Mouse (Mus musculus) embryonic facial prominence, embryonic 11.5 days (tissue): ENCODE results near the gene Mthfr. TPM values are rescaled to one million over a fixed set of nuclear protein-coding genes. Genes with fewer than 3 reads are reported as not detected.

Experiments used
- ATAC-seq: fragments of 200-750 bp; cut with Nextera tagmentation; replicated peaks from 2 replicates; pipeline ENCODE4 v1.8.0; 2017; ENCODE audit warnings: low read depth; ENCODE audit not compliant: insufficient number of reproducible peaks, low FRiP score, low TSS enrichment
- DNase-seq: peaks from one replicate; pipeline ENCODE4 v3.0.0-alpha.2; 2015; ENCODE audit warnings: low spot score
- H3K27ac ChIP-seq: fragments of 300-500 bp; sonication (generic); replicated peaks from 2 replicates; pipeline ENCODE4 v1.5.1; 2014; ENCODE audit warnings: mild to moderate bottlenecking, low read depth, low read length, control low read depth
- H3K27me3 ChIP-seq: fragments of 300-500 bp; sonication (generic); 2 replicates; pipeline ENCODE4 v1.6.1; 2014; ENCODE audit warnings: mild to moderate bottlenecking, low read length, moderate library complexity, mixed read lengths; ENCODE audit not compliant: control insufficient read depth, insufficient read depth
- H3K36me3 ChIP-seq: fragments of 300-500 bp; sonication (generic); replicated peaks from 2 replicates; pipeline ENCODE4 v1.6.1; 2014; ENCODE audit warnings: low read depth, mild to moderate bottlenecking, low read length, moderate library complexity, mixed read lengths; ENCODE audit not compliant: control insufficient read depth, insufficient read depth
- H3K4me1 ChIP-seq: fragments of 300-500 bp; sonication (generic); 2 replicates; pipeline ENCODE4 v1.6.1; 2014; ENCODE audit warnings: low read length, mixed read lengths; ENCODE audit not compliant: control insufficient read depth, insufficient read depth
- H3K4me2 ChIP-seq: fragments of 300-500 bp; sonication (generic); 2 replicates; pipeline ENCODE4 v1.6.1; 2014; ENCODE audit warnings: low read depth, mild to moderate bottlenecking, control low read depth, low read length, moderate library complexity
- H3K4me3 ChIP-seq: fragments of 300-500 bp; sonication (generic); 2 replicates; pipeline ENCODE4 v1.5.1; 2014; ENCODE audit warnings: low read depth, low read length, control low read depth
- H3K9ac ChIP-seq: fragments of 300-500 bp; sonication (generic); replicated peaks from 2 replicates; pipeline ENCODE4 v1.6.1; 2014; ENCODE audit warnings: mild to moderate bottlenecking, control low read depth, low read length
- H3K9me3 ChIP-seq: fragments of 300-500 bp; sonication (generic); replicated peaks from 2 replicates; pipeline ENCODE4 v1.6.1; 2016; ENCODE audit warnings: mild to moderate bottlenecking, low read length, inconsistent platforms, mixed read lengths; ENCODE audit not compliant: control insufficient read depth
- WGBS: fragments of 180-500 bp; shearing (Covaris S2); extraction: QIAGEN DNeasy Blood & Tissue Kit; methylation state at CpG from one replicate; pipeline ENCODE4 v1.1.7; 2014; 5-methylcytosine and 5-hydroxymethylcytosine counted together
- polyA plus RNA-seq: library from polyadenylated mRNA; unstranded; fragments of >200 nt; fragmentation: Nextera tagmentation; extraction: Ambion mirVana; gene quantifications from 2 replicates; pipeline ENCODE4 v1.2.1, GENCODE M21; 2014

Mthfr gene
- polyA plus RNA-seq, 1 experiment from 2014 or later: 13.5 TPM

GRCm38 (mm10) chr4:148074521-148075189 lies 35.8 kb downstream of the Mthfr start:
- H3K36me3 ChIP-seq: no peaks in the 10 kb centered on the region
- no peaks in the 10 kb centered on the region for H3K27me3 ChIP-seq
- H3K27ac ChIP-seq: no peak overlapping the region
- peak overlapping the region; percentile 29 for H3K4me2 ChIP-seq
- peak; percentile 39 for DNase-seq
- no peaks in the 10 kb centered on the region for H3K4me1 ChIP-seq
- ATAC-seq: 0 out of 2 replicates have a peak, but pooled peaks have one; percentile 15
- H3K4me3 ChIP-seq: 0 out of 2 replicates have a peak overlapping the region, but pooled peaks have one; percentile 8
- no peaks in the 10 kb centered on the region for H3K9me3 ChIP-seq
- 47% methylated on average over 17 of the region's 17 CpGs for WGBS
- peak overlapping the region; percentile 37 for H3K9ac ChIP-seq

GRCm38 (mm10) chr4:148075259-148075658 lies 36.4 kb downstream of the Mthfr start:
- Histone ChIP-seq H3K36me3 (no peaks in the 10 kb centered on the region), H3K4me2 (peak overlapping the region; percentile 29), H3K4me1 (no peaks in the 10 kb centered on the region), H3K9me3 (no peaks in the 10 kb centered on the region), H3K27ac (no peak overlapping the region), H3K27me3 (no peaks in the 10 kb centered on the region), H3K9ac (peak overlapping the region; percentile 37), H3K4me3 (peak overlapping the region; percentile 8; the same call in 1 of the 2 replicates)
- 37% methylated on average over 21 of the region's 21 CpGs for WGBS
- DNase-seq (peak; percentile 81), ATAC-seq (no peak)

- peak overlapping the region; percentile 37; the same call in 1 of the 2 replicates for H3K9ac ChIP-seq
- no peaks in the 10 kb centered on the region for H3K36me3 ChIP-seq
- no peak for ATAC-seq
- no peaks in the 10 kb centered on the region for H3K4me1 ChIP-seq
- WGBS: 89% methylated on average over 6 of the region's 6 CpGs
- H3K4me3 ChIP-seq: no peak overlapping the region
- no peaks in the 10 kb centered on the region for H3K9me3 ChIP-seq
- H3K4me2 ChIP-seq: no peak overlapping the region
- H3K27me3 ChIP-seq: no peaks in the 10 kb centered on the region
- no peak overlapping the region for H3K27ac ChIP-seq
- DNase-seq: no peak
These were observed 37.0 kb downstream of the Mthfr start for GRCm38 (mm10) chr4:148075881-148076280.

GRCm38 (mm10) chr4:148079212-148079611 lies 40.3 kb downstream of the Mthfr start:
- ATAC-seq (no peak), DNase-seq (no peak)
- H3K4me1 ChIP-seq: no peaks in the 10 kb centered on the region
- no peak overlapping the region for H3K9ac ChIP-seq
- H3K9me3 ChIP-seq: no peaks in the 10 kb centered on the region
- H3K36me3 ChIP-seq: no peaks in the 10 kb centered on the region
- no peak overlapping the region for H3K4me2 ChIP-seq
- no peaks in the 10 kb centered on the region for H3K27me3 ChIP-seq
- H3K27ac ChIP-seq: no peak overlapping the region
- no peak overlapping the region for H3K4me3 ChIP-seq
- WGBS: 56% methylated on average over 6 of the region's 6 CpGs

GRCm38 (mm10) chr4:148079944-148080596 lies 41.2 kb downstream of the Mthfr start:
- no peaks in the 10 kb centered on the region for H3K36me3 ChIP-seq
- 89% methylated on average over 8 of the region's 8 CpGs for WGBS
- no peaks in the 10 kb centered on the region for H3K27me3 ChIP-seq
- no peak overlapping the region for H3K27ac ChIP-seq
- no peaks in the 10 kb centered on the region for H3K4me1 ChIP-seq
- no peak overlapping the region for H3K4me3 ChIP-seq
- no peak overlapping the region for H3K4me2 ChIP-seq
- ATAC-seq: no peak
- no peaks in the 10 kb centered on the region for H3K9me3 ChIP-seq
- no peak for DNase-seq
- no peak overlapping the region for H3K9ac ChIP-seq

GRCm38 (mm10) chr4:148080597-148080973 lies 41.7 kb downstream of the Mthfr start:
- Histone ChIP-seq H3K4me1 (no peaks in the 10 kb centered on the region), H3K36me3 (no peaks in the 10 kb centered on the region), H3K4me3 (no peak overlapping the region), H3K9me3 (no peaks in the 10 kb centered on the region), H3K9ac (no peak overlapping the region), H3K27me3 (no peaks in the 10 kb centered on the region), H3K4me2 (no peak overlapping the region), H3K27ac (no peak overlapping the region)
- DNase-seq (no peak), ATAC-seq (no peak)
- 76% methylated on average over 1 of the region's 1 CpGs for WGBS

- no peaks in the 10 kb centered on the region for H3K4me1 ChIP-seq
- H3K36me3 ChIP-seq: no peaks in the 10 kb centered on the region
- ATAC-seq (no peak), DNase-seq (no peak)
- WGBS: 90% methylated on average over 10 of the region's 10 CpGs
- no peaks in the 10 kb centered on the region for H3K27me3 ChIP-seq
- no peaks in the 10 kb centered on the region for H3K9me3 ChIP-seq
- no peak overlapping the region for H3K4me2 ChIP-seq
- H3K27ac ChIP-seq: no peak overlapping the region
- no peak overlapping the region for H3K4me3 ChIP-seq
- H3K9ac ChIP-seq: no peak overlapping the region
These were observed 42.3 kb downstream of the Mthfr start for GRCm38 (mm10) chr4:148081201-148081600.
